Mouse (Mus musculus): ENCODE results near the gene Xrcc5. TPM values are rescaled to one million over a fixed set of nuclear protein-coding genes. Genes with fewer than 3 reads are reported as not detected.

The Xrcc5 gene
- total and polyA plus RNA-seq, 3 experiments: 53.4 to 83.5 (median 60.3) TPM

DNA sequence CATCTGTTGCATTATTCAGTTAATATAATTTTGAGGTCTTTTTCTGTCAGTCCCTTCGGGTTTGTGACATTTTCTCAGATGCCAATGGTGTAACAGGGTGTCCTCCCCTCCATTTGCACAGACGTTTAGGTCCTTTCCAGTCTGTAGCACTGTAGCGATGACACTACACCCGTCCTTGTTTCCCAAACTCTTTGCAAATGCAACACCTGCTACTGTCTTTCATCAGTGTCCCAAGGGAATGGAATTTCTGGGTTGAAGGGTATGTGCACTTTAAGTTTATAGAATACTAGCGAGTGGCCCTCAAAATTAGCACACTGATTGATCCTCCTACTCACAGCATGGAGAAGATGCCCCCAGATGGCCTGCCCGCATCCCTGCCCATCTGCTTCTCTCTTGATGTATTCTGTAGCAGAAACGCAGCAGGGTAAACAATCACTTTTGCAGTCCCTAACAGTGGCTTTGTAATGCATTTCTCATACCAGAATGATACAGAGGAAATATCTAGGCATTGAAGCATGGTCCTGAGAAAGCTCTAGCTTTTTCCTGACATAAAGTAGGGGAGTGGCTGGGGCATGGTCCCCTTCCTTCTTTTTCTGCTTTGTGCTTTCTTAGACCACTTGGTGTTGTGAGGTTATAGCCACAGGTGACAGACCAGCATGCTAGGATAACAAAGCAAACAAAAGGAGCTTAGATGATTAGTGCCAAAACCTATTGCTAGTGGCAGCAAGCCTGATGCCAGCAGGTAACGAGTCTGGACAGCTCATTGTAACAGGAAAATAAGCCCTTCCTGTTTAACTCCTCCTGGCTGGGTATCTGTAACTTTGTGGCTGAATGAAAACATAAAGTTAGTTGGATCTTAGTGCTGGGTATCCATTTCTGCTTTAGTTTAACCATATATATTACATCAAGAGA is 111.8 kb downstream of the Xrcc5 start:
- H3K36me3 ChIP-seq (replicated peaks in 1 of 2; ENCODE audit: control insufficient read depth in 1 of 2, insufficient read depth in 1 of 2, low read length in 1 of 2): no peaks in the 10 kb centered on the region

DNA sequence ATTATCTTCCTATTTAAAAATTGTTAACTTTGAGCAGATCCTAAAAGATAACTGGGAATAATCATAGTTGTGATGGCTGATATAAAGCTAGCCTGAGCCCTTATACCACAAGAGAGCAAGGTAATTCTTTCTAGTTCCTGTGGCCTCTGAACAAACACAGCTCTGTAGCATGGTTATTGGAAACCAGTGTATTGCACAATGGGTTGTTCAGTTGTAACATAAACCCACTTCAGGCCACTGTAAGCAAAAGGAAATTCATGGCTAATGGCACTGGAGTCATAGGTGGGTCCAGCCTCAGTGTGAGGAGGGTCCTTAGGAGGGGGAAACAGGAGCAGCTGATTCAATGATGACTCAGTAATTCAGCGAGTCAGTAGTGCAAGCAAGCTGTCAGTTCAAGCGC is 113.0 kb downstream of the Xrcc5 start:
- no peak overlapping the region for H3K4me3 ChIP-seq (replicated peaks in 1 of 3; ENCODE audit: low read depth in 2 of 3, low read length in 2 of 3, poor library complexity in 1 of 3)
- no peaks in the 10 kb centered on the region for H3K9me3 ChIP-seq (replicated peaks; ENCODE audit: low read length)
- no peak for DNase-seq (ENCODE audit: extremely low read depth)
- in situ Hi-C loops (cut with MboI; ENCODE audit: low pct_ligation_motif_present, low pct_unique_long_range_greater_than_20kb, low sequenced_read_pairs) (no loop called here), dilution Hi-C loops (cut with MboI; ENCODE audit: extremely low pct_ligation_motif_present, extremely low pct_unique_long_range_greater_than_20kb, low sequenced_read_pairs) (no loop called here)
- no peaks in the 10 kb centered on the region for H3K27me3 ChIP-seq (replicated peaks)
- H3K79me2 ChIP-seq (replicated peaks; ENCODE audit: control insufficient read depth, extremely low read depth, insufficient read depth, poor library complexity, severe bottlenecking): no peaks in the 10 kb centered on the region
- TF ChIP-seq MAFK (IDR thresholded peaks at IDR 0.05; ENCODE audit: insufficient replicate concordance, low read length) (no peak), ZC3H11A (IDR thresholded peaks at IDR 0.05; ENCODE audit: low read depth, low read length) (no peak), JUND (conservative IDR thresholded peaks at IDR 0.05; ENCODE audit: low read depth, low read length) (no peak), CHD1 (IDR thresholded peaks at IDR 0.05; ENCODE audit: low read depth, low read length) (no peak), RAD21 (IDR thresholded peaks at IDR 0.05; ENCODE audit: low read depth, low read length) (no peak), NELFE (IDR thresholded peaks at IDR 0.05; ENCODE audit: low read depth, low read length) (no peak), RCOR1 (conservative IDR thresholded peaks at IDR 0.05; ENCODE audit: low read depth, low read length) (no peak), EP300 (IDR thresholded peaks at IDR 0.05; ENCODE audit: low read length) (no peak), MEF2A (IDR thresholded peaks at IDR 0.05; ENCODE audit: borderline replicate concordance, low read depth, low read length) (no peak), MYC (IDR thresholded peaks at IDR 0.05; ENCODE audit: low read depth, low read length) (no peak), JUN (IDR thresholded peaks at IDR 0.05; ENCODE audit: insufficient read depth, low read depth, low read length) (no peak), TBP (conservative IDR thresholded peaks at IDR 0.05; ENCODE audit: low read depth, low read length) (no peak), PAX5 (IDR thresholded peaks at IDR 0.05; ENCODE audit: low read length) (no peak), IRF4 (IDR thresholded peaks at IDR 0.05; ENCODE audit: low read depth, low read length) (no peak), CTCF (conservative IDR thresholded peaks at IDR 0.05 in 1 of 2, IDR thresholded peaks at IDR 0.05 in 1 of 2; ENCODE audit: low read depth in 2 of 2, low read length in 2 of 2) (no peak), POLR2A (IDR thresholded peaks at IDR 0.05; ENCODE audit: low read depth, low read length) (no peak), E2F4 (IDR thresholded peaks at IDR 0.05; ENCODE audit: insufficient replicate concordance, low read depth, low read length) (no peak), POLR2AphosphoS2 (IDR thresholded peaks at IDR 0.05; ENCODE audit: low read depth, low read length) (no peak), GABPA (IDR thresholded peaks at IDR 0.05; ENCODE audit: insufficient replicate concordance, low read depth, low read length) (no peak), MAX (IDR thresholded peaks at IDR 0.05; ENCODE audit: low read length) (no peak)
- no peak overlapping the region for H3K9ac ChIP-seq (ENCODE audit: insufficient read depth, low read depth)
- H3K27ac ChIP-seq (ENCODE audit: insufficient read depth, low read depth): no peak overlapping the region
- H3K36me3 ChIP-seq (replicated peaks in 1 of 2; ENCODE audit: control insufficient read depth in 1 of 2, insufficient read depth in 1 of 2, low read length in 1 of 2): no peaks in the 10 kb centered on the region
- no peak overlapping the region for H3K4me2 ChIP-seq (ENCODE audit: insufficient read depth, low read depth, poor library complexity, severe bottlenecking)
- H3K4me1 ChIP-seq (ENCODE audit: control insufficient read depth in 1 of 2, insufficient read depth in 2 of 2): peaks cover 0 to 38% of the 10 kb centered on the region in 2 experiments; a peak in 3 of 4 replicates

More for the DNA sequence above, 111.8 kb downstream of the Xrcc5 start:
- Histone ChIP-seq H3K9me3 (replicated peaks; ENCODE audit: low read length) (no peaks in the 10 kb centered on the region), H3K27me3 (replicated peaks) (no peaks in the 10 kb centered on the region), H3K79me2 (replicated peaks; ENCODE audit: control insufficient read depth, extremely low read depth, insufficient read depth, poor library complexity, severe bottlenecking) (no peaks in the 10 kb centered on the region), H3K27ac (ENCODE audit: insufficient read depth, low read depth) (no peak overlapping the region), H3K4me1 (ENCODE audit: control insufficient read depth in 1 of 2, insufficient read depth in 2 of 2) (peaks cover 0 to 39% of the 10 kb centered on the region in 2 experiments; a peak in 3 of 4 replicates), H3K4me3 (replicated peaks in 1 of 3; ENCODE audit: low read depth in 2 of 3, low read length in 2 of 3, poor library complexity in 1 of 3) (no peak overlapping the region), H3K9ac (ENCODE audit: insufficient read depth, low read depth) (no peak overlapping the region), H3K4me2 (ENCODE audit: insufficient read depth, low read depth, poor library complexity, severe bottlenecking) (no peak overlapping the region)
- DNase-seq (ENCODE audit: extremely low read depth): no peak
- dilution Hi-C loops (cut with MboI; ENCODE audit: extremely low pct_ligation_motif_present, extremely low pct_unique_long_range_greater_than_20kb, low sequenced_read_pairs): no loop called here
- in situ Hi-C loops (cut with MboI; ENCODE audit: low pct_ligation_motif_present, low pct_unique_long_range_greater_than_20kb, low sequenced_read_pairs): no loop called here
- TF ChIP-seq MAX (IDR thresholded peaks at IDR 0.05; ENCODE audit: low read length) (no peak), TBP (conservative IDR thresholded peaks at IDR 0.05; ENCODE audit: low read depth, low read length) (no peak), MAZ (IDR thresholded peaks at IDR 0.05; ENCODE audit: low read depth, low read length) (no peak), MYC (IDR thresholded peaks at IDR 0.05; ENCODE audit: low read depth, low read length) (no peak), ZNF384 (IDR thresholded peaks at IDR 0.05; ENCODE audit: low read depth, low read length) (no peak), RAD21 (IDR thresholded peaks at IDR 0.05; ENCODE audit: low read depth, low read length) (no peak), SMC3 (IDR thresholded peaks at IDR 0.05; ENCODE audit: low read depth, low read length) (no peak), TCF12 (IDR thresholded peaks at IDR 0.05; ENCODE audit: low read depth, low read length) (no peak), GABPA (IDR thresholded peaks at IDR 0.05; ENCODE audit: insufficient replicate concordance, low read depth, low read length) (no peak), CHD2 (IDR thresholded peaks at IDR 0.05; ENCODE audit: low read length) (no peak), ZC3H11A (IDR thresholded peaks at IDR 0.05; ENCODE audit: low read depth, low read length) (no peak), RCOR1 (conservative IDR thresholded peaks at IDR 0.05; ENCODE audit: low read depth, low read length) (no peak), IRF4 (IDR thresholded peaks at IDR 0.05; ENCODE audit: low read depth, low read length) (no peak), MAFK (IDR thresholded peaks at IDR 0.05; ENCODE audit: insufficient replicate concordance, low read length) (no peak), ZKSCAN1 (IDR thresholded peaks at IDR 0.05; ENCODE audit: borderline replicate concordance, low read depth, low read length) (no peak), JUN (IDR thresholded peaks at IDR 0.05; ENCODE audit: insufficient read depth, low read depth, low read length) (no peak)
